Mouse (Mus musculus) myocyte (in vitro differentiated cells): ENCODE data around the gene Eif2ak4. TPM values are rescaled to one million over a fixed set of nuclear protein-coding genes. Genes with fewer than 3 reads are reported as not detected.

Experiments used
- H3K27me3 ChIP-seq: one replicate; pipeline ENCODE4 v1.6.1; 2011; ENCODE audit not compliant: control insufficient read depth, insufficient read depth, insufficient read length
- H3K36me3 ChIP-seq: one replicate; pipeline ENCODE4 v1.6.1; 2011; ENCODE audit not compliant: control insufficient read depth, insufficient read depth
- H3K4me2 ChIP-seq: one replicate; pipeline ENCODE4 v1.6.1; 2011; ENCODE audit warnings: low read depth, control low read depth
- H3K4me3 ChIP-seq: one replicate; pipeline ENCODE4 v1.5.1; 2011; ENCODE audit warnings: mild to moderate bottlenecking, control low read depth, moderate library complexity
- H3K79me2 ChIP-seq: one replicate; pipeline ENCODE4 v1.6.1; 2011; ENCODE audit not compliant: control insufficient read depth, insufficient read depth
- H3ac ChIP-seq: one replicate; pipeline ENCODE4 v1.6.1; 2011; ENCODE audit not compliant: control insufficient read depth, insufficient read length
- CEBPB ChIP-seq: IDR thresholded peaks from 2 replicates; pipeline ENCODE4 v1.6.1; 2011; ENCODE audit warnings: mild to moderate bottlenecking, moderate library complexity; ENCODE audit not compliant: poor library complexity, insufficient read depth, severe bottlenecking
- E2F4 ChIP-seq: IDR thresholded peaks from one replicate; pipeline ENCODE4 v1.6.1; 2011; ENCODE audit warnings: mild to moderate bottlenecking, control low read depth, moderate library complexity; ENCODE audit not compliant: insufficient read depth
- MAX ChIP-seq: IDR thresholded peaks from one replicate; pipeline ENCODE4 v1.6.1; 2011; ENCODE audit warnings: low read depth, mild to moderate bottlenecking, control low read depth
- MYOD1 ChIP-seq, 3 experiments: IDR thresholded peaks; one replicate each; pipeline ENCODE4 v1.6.1; 2011; ENCODE audit warnings: control low read depth in 2 of 3, low read depth in 2 of 3, mild to moderate bottlenecking in 2 of 3, moderate library complexity in 1 of 3; ENCODE audit not compliant: insufficient read length in 2 of 3, control insufficient read depth in 1 of 3
- MYOG ChIP-seq, 3 experiments: IDR thresholded peaks; one replicate each; pipeline ENCODE4 v1.6.1; 2011; ENCODE audit warnings: control low read depth in 2 of 3, low read depth in 2 of 3, mild to moderate bottlenecking in 2 of 3; ENCODE audit not compliant: insufficient read length in 2 of 3, control insufficient read depth in 1 of 3, insufficient read depth in 1 of 3
- POLR2A ChIP-seq: IDR thresholded peaks from one replicate; pipeline ENCODE4 v1.6.1; 2011; ENCODE audit warnings: low read depth, mild to moderate bottlenecking, control low read depth, moderate library complexity; ENCODE audit not compliant: insufficient read length
- POLR2AphosphoS2 ChIP-seq: IDR thresholded peaks from one replicate; pipeline ENCODE4 v1.6.1; 2011; ENCODE audit warnings: low read depth, control low read depth; ENCODE audit not compliant: insufficient read length
- REST ChIP-seq: IDR thresholded peaks from one replicate; pipeline ENCODE4 v1.6.1; 2011; ENCODE audit warnings: mild to moderate bottlenecking, control low read depth, moderate library complexity; ENCODE audit not compliant: insufficient read depth, insufficient read length
- SRF ChIP-seq: IDR thresholded peaks from one replicate; pipeline ENCODE4 v1.6.1; 2011; ENCODE audit warnings: low read depth; ENCODE audit not compliant: control insufficient read depth, insufficient read length
- TCF12 ChIP-seq: IDR thresholded peaks from one replicate; pipeline ENCODE4 v1.6.1; 2011; ENCODE audit warnings: mild to moderate bottlenecking, control low read depth; ENCODE audit not compliant: poor library complexity, insufficient read depth, severe bottlenecking
- TCF3 ChIP-seq: IDR thresholded peaks from one replicate; pipeline ENCODE4 v1.6.1; 2011; ENCODE audit warnings: low read depth, control low read depth; ENCODE audit not compliant: insufficient read length
- USF1 ChIP-seq: IDR thresholded peaks from one replicate; pipeline ENCODE4 v1.6.1; 2011; ENCODE audit warnings: low read depth, mild to moderate bottlenecking, control low read depth, moderate library complexity
- polyA plus RNA-seq: library from polyadenylated mRNA; unstranded; fragments of >200 nt; fragmentation: generic; extraction: Trizol; gene quantifications from one replicate; pipeline ENCODE4 v1.2.1, GENCODE M21; 2012; ENCODE audit warnings: missing spikeins

Eif2ak4 gene
- polyA plus RNA-seq, 1 experiment = 4.7 TPM

GRCm38 (mm10) chr2:118399751-118400150 lies 11.3 kb downstream of the Eif2ak4 start:
- H3K27me3 ChIP-seq = no peaks in the 10 kb centered on the region
- H3K4me2 ChIP-seq = no peak overlapping the region
- H3K36me3 ChIP-seq = peaks cover 6% of the 10 kb centered on the region
- H3K4me3 ChIP-seq = no peak overlapping the region
- TF ChIP-seq MYOG (IDR thresholded peaks at IDR 0.05; ENCODE audit: control insufficient read depth in 1 of 3, insufficient read depth in 1 of 3, insufficient read length in 2 of 3, low read depth in 2 of 3) = no peak
- TF ChIP-seq SRF = no peak
- no peak for TF ChIP-seq E2F4
- no peak for TF ChIP-seq POLR2AphosphoS2
- TF ChIP-seq TCF12 = no peak
- TF ChIP-seq TCF3 = no peak
- no peak for TF ChIP-seq MAX
- no peak for TF ChIP-seq CEBPB
- no peak for TF ChIP-seq POLR2A
- no peak for TF ChIP-seq REST
- no peak for TF ChIP-seq USF1
- TF ChIP-seq MYOD1 (IDR thresholded peaks at IDR 0.05; ENCODE audit: control insufficient read depth in 1 of 3, insufficient read length in 2 of 3, low read depth in 2 of 3) = no peak
- peaks cover 8% of the 10 kb centered on the region for H3K79me2 ChIP-seq
- no peak overlapping the region for H3ac ChIP-seq

DNA sequence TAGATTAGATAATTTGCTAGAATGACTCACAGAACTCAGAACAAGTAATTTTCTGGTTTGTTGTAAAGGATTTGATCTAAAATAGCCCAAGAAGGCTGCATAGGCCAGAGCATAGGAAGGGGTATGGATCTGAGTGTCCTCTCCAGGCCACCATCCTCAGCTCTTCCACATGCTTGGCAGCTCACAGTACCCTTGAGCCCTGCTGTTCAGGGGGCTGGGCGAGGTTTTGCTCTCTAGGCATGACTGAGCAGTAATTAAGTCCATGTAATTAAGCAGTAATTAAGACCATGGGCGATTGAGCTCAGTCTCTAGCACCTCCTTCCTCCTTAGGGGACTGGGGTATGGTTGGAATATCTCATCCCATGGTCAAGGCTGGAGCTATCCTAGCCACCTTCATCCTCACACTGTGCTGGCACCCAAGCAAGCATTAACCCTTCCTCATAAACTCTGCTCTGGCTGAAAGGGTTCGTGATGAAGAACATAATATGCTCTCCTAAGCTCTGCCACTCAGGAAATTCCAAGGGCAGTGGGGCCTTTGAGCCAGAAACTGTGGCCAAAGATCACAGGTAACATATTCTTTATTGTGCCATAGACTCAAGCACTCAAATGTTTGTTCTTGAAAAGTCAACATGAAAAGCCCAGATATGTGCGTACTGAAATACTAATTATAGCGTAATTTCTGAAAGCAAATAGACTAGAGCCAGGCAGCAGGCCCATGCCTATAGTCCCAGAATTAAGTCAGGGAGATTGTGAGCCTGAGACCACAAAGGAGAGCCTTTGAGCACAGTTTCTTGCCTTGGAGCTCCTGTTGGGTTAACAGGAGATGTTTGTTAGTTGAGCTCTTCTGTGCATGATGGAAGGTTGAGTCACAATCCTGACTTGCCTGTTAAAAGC lies 13.7 kb downstream of the Eif2ak4 start:
- Histone ChIP-seq H3K79me2 (no peaks in the 10 kb centered on the region), H3K36me3 (peaks cover 6% of the 10 kb centered on the region), H3K4me3 (no peak overlapping the region), H3ac (no peak overlapping the region), H3K27me3 (no peaks in the 10 kb centered on the region), H3K4me2 (no peak overlapping the region)
- no peak for TF ChIP-seq MAX

GRCm38 (mm10) chr2:118404336-118404735 lies 15.9 kb downstream of the Eif2ak4 start:
- H3K4me2 ChIP-seq = no peak overlapping the region
- no peak overlapping the region for H3ac ChIP-seq
- H3K4me3 ChIP-seq = no peak overlapping the region
- H3K79me2 ChIP-seq = no peaks in the 10 kb centered on the region
- peaks cover 6% of the 10 kb centered on the region for H3K36me3 ChIP-seq
- TF ChIP-seq E2F4 (no peak), POLR2AphosphoS2 (no peak), TCF12 (no peak), CEBPB (no peak), REST (no peak), POLR2A (no peak)
- no peaks in the 10 kb centered on the region for H3K27me3 ChIP-seq

DNA sequence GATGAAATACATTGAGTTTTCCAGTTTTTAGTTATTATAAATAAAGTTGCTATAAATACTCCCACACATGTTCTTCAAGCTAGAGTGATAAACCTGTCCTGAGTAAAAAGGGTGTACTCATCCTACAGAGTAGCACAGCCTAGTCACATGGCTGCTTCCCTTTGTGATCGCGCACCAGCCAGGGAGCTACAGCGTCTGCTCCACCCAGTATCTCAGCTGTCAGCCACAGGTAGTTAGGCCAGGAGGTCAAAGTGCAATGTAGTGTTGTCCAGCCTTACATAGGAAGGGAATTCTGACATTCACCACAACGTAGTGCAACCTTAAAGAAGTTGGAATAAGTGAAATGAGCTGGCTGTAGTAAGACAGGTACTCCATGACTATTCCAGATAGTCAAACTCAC lies 17.1 kb downstream of the Eif2ak4 start:
- H3K4me2 ChIP-seq = no peak overlapping the region

DNA sequence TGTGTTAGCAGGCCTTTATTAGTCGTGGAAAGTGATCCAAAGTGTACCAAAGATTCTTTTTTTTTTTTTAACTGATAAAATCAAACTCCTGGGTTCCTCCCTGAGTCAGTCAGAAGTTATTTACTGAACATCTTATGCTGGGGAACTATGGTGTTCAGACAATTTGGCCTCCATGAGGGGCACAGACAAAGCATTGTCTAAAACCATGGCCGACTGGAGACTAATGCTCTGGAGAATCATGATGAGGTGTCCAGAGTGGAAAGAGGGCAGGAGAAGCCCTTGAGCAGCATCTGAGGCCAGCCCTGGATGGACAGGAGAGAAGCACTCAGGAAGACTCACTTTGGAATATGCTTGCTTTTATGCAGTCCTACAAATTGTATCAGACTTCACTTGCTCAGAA lies 18.4 kb downstream of the Eif2ak4 start:
- no peak for TF ChIP-seq MYOD1 (IDR thresholded peaks at IDR 0.05; ENCODE audit: control insufficient read depth in 1 of 3, insufficient read length in 2 of 3, low read depth in 2 of 3)
- no peak for TF ChIP-seq REST
- TF ChIP-seq TCF12 = no peak
- TF ChIP-seq E2F4 = no peak
- TF ChIP-seq SRF = no peak
- no peak for TF ChIP-seq POLR2AphosphoS2
- TF ChIP-seq USF1 = no peak
- no peak for TF ChIP-seq TCF3
- TF ChIP-seq CEBPB = no peak
- TF ChIP-seq MAX = no peak
- TF ChIP-seq POLR2A = no peak
- no peak for TF ChIP-seq MYOG (IDR thresholded peaks at IDR 0.05; ENCODE audit: control insufficient read depth in 1 of 3, insufficient read depth in 1 of 3, insufficient read length in 2 of 3, low read depth in 2 of 3)
- no peak overlapping the region for H3K4me2 ChIP-seq
- no peaks in the 10 kb centered on the region for H3K79me2 ChIP-seq
- H3K4me3 ChIP-seq = no peak overlapping the region
- H3K36me3 ChIP-seq = peaks cover 11% of the 10 kb centered on the region
- H3K27me3 ChIP-seq = no peaks in the 10 kb centered on the region
- H3ac ChIP-seq = no peak overlapping the region

More for the DNA sequence above, 17.1 kb downstream of the Eif2ak4 start:
- no peaks in the 10 kb centered on the region for H3K79me2 ChIP-seq
- H3K4me3 ChIP-seq = no peak overlapping the region
- no peak overlapping the region for H3ac ChIP-seq
- peaks cover 6% of the 10 kb centered on the region for H3K36me3 ChIP-seq
- no peak for TF ChIP-seq MYOG (IDR thresholded peaks at IDR 0.05; ENCODE audit: control insufficient read depth in 1 of 3, insufficient read depth in 1 of 3, insufficient read length in 2 of 3, low read depth in 2 of 3)
- TF ChIP-seq MAX = no peak
- no peak for TF ChIP-seq POLR2A
- no peak for TF ChIP-seq USF1
- no peaks in the 10 kb centered on the region for H3K27me3 ChIP-seq
